Mouse (Mus musculus) effector memory CD4-positive, alpha-beta T cell, adult 5 months (primary cell): ENCODE measurements around the gene Olig3. TPM values are rescaled to one million over a fixed set of nuclear protein-coding genes. Genes with fewer than 3 reads are reported as not detected.

Experiments
- polyA plus RNA-seq: library from polyadenylated mRNA; unstranded; fragments of 100-300 nt; shearing (Covaris generic); gene quantifications from one replicate; pipeline ENCODE4 v1.2.1, GENCODE M21; 2017

Gene Olig3
- polyA plus RNA-seq: not detected

DNA sequence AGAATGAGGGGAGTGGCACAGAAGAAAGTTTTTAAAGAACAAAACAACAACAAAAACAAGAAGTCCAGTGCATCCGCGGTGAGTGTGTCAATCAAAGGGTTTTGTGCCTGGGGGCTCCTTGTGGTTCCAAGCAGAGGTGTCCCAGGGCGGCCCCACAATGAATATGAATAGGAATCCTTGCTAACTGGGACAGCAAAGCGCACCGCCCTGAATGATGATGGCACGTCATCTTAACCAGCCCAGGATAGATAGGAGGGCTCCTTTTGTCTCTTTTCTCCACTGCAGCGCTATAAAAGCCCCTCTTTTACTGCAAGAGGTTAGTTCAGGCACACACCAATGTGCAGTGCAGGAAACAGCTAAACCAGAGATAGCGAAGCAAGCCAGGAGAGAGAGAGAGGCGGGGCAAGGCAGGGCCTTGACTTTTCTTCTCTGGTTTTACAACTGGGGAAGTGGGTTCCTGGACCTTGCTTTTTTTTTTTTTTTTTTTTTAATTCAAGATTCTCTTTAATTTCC lies at the start of gene Olig3:
Olig3 (plus strand) TSS at position 463 of the 513 bp plus-strand sequence.

Other genes starting within 250 kb of the Olig3 start
- gene Ifngr1, start 235.4 kb downstream of the Olig3 start, polyA plus RNA-seq: 1,605 TPM